Mouse (Mus musculus) liver, embryonic 15.5 days (tissue): ENCODE measurements around the gene Vps35l. TPM values are rescaled to one million over a fixed set of nuclear protein-coding genes. Genes with fewer than 3 reads are reported as not detected.

Experiments
- ATAC-seq: fragments of 200-750 bp; cut with Nextera tagmentation; 2 replicates; pipeline ENCODE4 v1.8.0; 2017; ENCODE audit warnings: moderate number of reproducible peaks, mild to moderate bottlenecking, moderate library complexity; ENCODE audit not compliant: insufficient read depth
- H3K27ac ChIP-seq: fragments of 300-500 bp; sonication (generic); replicated peaks from 2 replicates; pipeline ENCODE4 v1.5.1; 2015; ENCODE audit warnings: mild to moderate bottlenecking, inconsistent platforms
- H3K27me3 ChIP-seq: fragments of 300-500 bp; sonication (generic); 2 replicates; pipeline ENCODE4 v1.6.1; 2015; ENCODE audit warnings: mild to moderate bottlenecking, inconsistent platforms
- H3K36me3 ChIP-seq: fragments of 300-500 bp; sonication (generic); replicated peaks from 2 replicates; pipeline ENCODE4 v1.6.1; 2015; ENCODE audit warnings: moderate library complexity, mild to moderate bottlenecking, inconsistent platforms
- H3K4me1 ChIP-seq: fragments of 300-500 bp; sonication (generic); replicated peaks from 2 replicates; pipeline ENCODE4 v1.6.1; 2015; ENCODE audit warnings: inconsistent platforms
- H3K4me2 ChIP-seq: fragments of 300-500 bp; sonication (generic); 2 replicates; pipeline ENCODE4 v1.6.1; 2015; ENCODE audit warnings: moderate library complexity, mild to moderate bottlenecking, inconsistent platforms
- H3K4me3 ChIP-seq: fragments of 300-500 bp; sonication (generic); replicated peaks from 2 replicates; pipeline ENCODE4 v1.5.1; 2015; ENCODE audit warnings: mild to moderate bottlenecking, inconsistent platforms
- H3K9ac ChIP-seq: fragments of 300-500 bp; sonication (generic); 2 replicates; pipeline ENCODE4 v1.6.1; 2015; ENCODE audit warnings: moderate library complexity, mild to moderate bottlenecking, inconsistent platforms
- H3K9me3 ChIP-seq: fragments of 300-500 bp; sonication (generic); replicated peaks from 2 replicates; pipeline ENCODE4 v1.6.1; 2016; ENCODE audit warnings: inconsistent platforms
- WGBS: fragments of 180-500 bp; shearing (Covaris S2); methylation state at CpG from one replicate; pipeline ENCODE4 v1.1.7; 2015; ENCODE audit warnings: mixed read lengths; ENCODE audit not compliant: insufficient replicate concordance; 5-methylcytosine and 5-hydroxymethylcytosine counted together
- polyA plus RNA-seq: library from polyadenylated mRNA; unstranded; fragments of >200 nt; fragmentation: Nextera tagmentation; extraction: Ambion mirVana; gene quantifications from 2 replicates; pipeline ENCODE4 v1.2.1, GENCODE M21; 2015

Gene Vps35l
- polyA plus RNA-seq, 1 experiment from 2014 or later, result 34.0 TPM

DNA sequence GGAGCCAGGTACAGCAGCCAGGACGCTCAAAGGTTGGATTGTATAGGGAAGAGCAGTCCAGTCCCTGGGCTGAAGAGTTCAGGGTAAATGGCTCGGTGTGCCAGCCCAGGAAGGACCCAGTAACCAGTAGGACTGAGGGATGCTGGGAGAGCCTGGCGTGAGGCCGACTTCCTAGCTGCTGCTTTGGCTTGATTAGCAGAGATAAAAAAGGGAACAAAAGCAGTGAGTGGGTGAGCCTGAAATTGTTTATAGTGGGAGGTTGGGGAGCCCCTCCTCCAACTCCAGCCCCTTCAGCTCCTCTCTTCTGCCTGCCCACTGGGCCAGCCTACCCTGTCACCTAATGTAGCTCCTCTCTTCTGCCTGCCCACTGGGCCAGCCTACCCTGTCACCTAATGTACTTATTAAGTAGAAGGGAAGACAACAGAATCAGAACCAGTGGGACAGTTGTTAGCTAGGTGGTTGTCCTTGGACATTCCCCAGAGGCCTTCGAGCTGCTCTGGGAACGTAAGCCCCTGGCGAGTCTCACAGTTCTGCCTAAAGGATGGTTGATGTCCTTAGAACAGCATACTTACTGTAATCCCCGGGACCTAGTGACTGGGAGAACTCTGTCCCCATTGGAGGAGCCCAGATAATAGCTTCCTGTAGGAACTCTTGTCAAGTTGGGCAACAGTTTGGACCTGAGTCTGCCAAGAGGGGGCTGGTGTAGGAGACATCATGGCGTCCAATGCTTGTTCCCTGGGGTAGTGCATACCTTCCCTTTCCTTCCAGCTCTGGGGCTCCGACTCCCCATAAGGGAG is 37.8 kb downstream of the Vps35l start:
- H3K9ac ChIP-seq, result no peak overlapping the region
- H3K27ac ChIP-seq, result no peak overlapping the region
- 54% methylated on average over 10 of the region's 10 CpGs for WGBS
- no peaks in the 10 kb centered on the region for H3K9me3 ChIP-seq
- H3K4me3 ChIP-seq, result no peak overlapping the region
- H3K4me1 ChIP-seq, result no peaks in the 10 kb centered on the region
- no peaks in the 10 kb centered on the region for H3K27me3 ChIP-seq
- H3K36me3 ChIP-seq, result peaks cover 19% of the 10 kb centered on the region; the same call in 1 of the 2 replicates
- ATAC-seq, result no peak
- H3K4me2 ChIP-seq, result no peak overlapping the region

GRCm38 (mm10) chr7:118778561-118778960 is 38.5 kb downstream of the Vps35l start:
- WGBS, result 72% methylated on average over 6 of the region's 6 CpGs
- Histone ChIP-seq H3K4me2 (no peak overlapping the region), H3K4me1 (no peaks in the 10 kb centered on the region), H3K9ac (no peak overlapping the region), H3K9me3 (no peaks in the 10 kb centered on the region), H3K27ac (no peak overlapping the region), H3K36me3 (peaks cover 25% of the 10 kb centered on the region; the same call in 1 of the 2 replicates), H3K4me3 (no peak overlapping the region), H3K27me3 (no peaks in the 10 kb centered on the region)
- no peak for ATAC-seq

DNA sequence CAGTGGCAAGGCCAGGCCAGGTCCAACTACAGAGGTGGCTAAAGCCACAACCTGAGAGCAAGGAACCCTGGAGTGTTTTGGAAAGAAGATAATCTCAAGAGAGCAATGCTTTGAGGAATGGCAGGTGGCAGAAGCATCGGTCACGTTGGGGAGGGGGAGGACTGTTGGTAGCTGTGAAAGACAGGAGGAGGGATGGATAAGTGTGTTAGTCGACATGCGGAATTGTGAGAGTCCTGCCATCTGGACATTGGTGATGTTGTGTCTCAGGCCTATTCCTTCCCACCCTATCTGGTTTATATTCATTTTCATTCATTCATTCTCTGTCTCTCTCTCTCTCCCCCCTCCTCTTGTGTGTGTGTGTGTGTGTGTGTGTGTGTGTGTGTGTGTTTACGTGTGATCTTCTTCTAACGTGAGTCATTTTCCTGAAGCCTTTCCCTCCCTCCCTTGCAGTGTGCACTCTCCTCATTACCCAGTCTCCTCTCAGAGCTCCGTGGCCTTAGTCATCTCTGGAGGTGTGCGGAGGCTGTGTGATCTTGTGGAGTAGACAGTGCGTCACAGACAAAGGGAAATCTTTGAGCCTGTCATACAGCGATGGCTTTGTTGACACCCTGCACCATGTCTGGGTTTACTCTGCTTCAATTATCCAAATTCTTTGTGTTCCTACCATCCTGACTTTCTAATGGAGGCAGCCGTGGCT is 43.4 kb downstream of the Vps35l start:
- H3K36me3 ChIP-seq, result peaks cover 16% of the 10 kb centered on the region; the same call in 1 of the 2 replicates
- no peak overlapping the region for H3K4me3 ChIP-seq
- 76% methylated on average over 11 of the region's 11 CpGs for WGBS
- H3K4me2 ChIP-seq, result no peak overlapping the region
- no peak overlapping the region for H3K27ac ChIP-seq
- no peaks in the 10 kb centered on the region for H3K4me1 ChIP-seq
- no peaks in the 10 kb centered on the region for H3K9me3 ChIP-seq
- H3K9ac ChIP-seq, result no peak overlapping the region
- H3K27me3 ChIP-seq, result no peaks in the 10 kb centered on the region
- ATAC-seq, result no peak

DNA sequence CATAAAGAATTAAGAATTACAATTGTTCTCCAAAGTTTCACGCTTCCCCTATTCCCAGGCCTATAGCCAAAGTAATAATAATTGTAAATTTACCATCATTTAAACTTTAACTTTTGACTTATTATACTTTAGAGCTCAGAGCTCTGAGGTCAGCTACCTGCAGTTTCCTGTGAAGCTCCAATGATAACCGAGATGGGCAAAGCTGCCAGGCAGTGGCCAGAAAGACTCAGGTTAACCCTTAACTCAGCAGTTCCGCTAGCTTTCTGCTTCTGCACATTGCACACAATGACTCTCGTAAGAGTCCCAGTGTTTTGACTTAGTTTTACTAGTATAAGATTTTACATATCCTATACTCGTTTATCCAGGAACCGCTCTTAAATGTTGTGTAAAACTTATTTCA is 46.1 kb downstream of the Vps35l start:
- peaks cover 15% of the 10 kb centered on the region; the same call in 1 of the 2 replicates for H3K36me3 ChIP-seq
- H3K4me3 ChIP-seq, result no peak overlapping the region
- no peaks in the 10 kb centered on the region for H3K4me1 ChIP-seq
- no peaks in the 10 kb centered on the region for H3K9me3 ChIP-seq
- WGBS, result 79% methylated on average over 6 of the region's 6 CpGs
- no peaks in the 10 kb centered on the region for H3K27me3 ChIP-seq
- H3K27ac ChIP-seq, result no peak overlapping the region
- H3K9ac ChIP-seq, result no peak overlapping the region
- no peak for ATAC-seq
- no peak overlapping the region for H3K4me2 ChIP-seq

DNA sequence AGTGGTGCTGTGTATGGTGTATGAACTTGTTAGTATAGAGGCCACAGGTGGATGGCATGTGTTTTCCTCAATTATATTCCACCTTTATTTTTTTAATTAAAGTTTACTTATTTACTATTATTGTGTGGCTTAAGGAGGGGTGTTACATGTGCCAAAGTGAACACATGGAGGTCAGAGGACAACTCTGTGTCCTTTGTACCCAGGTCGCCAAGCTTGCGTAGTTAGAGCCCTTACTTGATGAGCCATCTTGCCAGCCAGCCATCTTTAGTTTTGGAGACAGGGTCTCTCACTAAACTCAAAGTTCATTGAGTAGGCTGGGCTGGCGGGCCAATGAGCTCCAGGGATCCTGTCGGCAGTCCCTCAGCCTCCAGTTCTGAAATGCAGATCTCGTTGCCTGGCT is 47.3 kb downstream of the Vps35l start:
- ATAC-seq, result no peak
- H3K36me3 ChIP-seq, result peaks cover 20% of the 10 kb centered on the region; the same call in 1 of the 2 replicates
- no peak overlapping the region for H3K4me3 ChIP-seq
- no peaks in the 10 kb centered on the region for H3K4me1 ChIP-seq
- H3K4me2 ChIP-seq, result no peak overlapping the region
- H3K27me3 ChIP-seq, result no peaks in the 10 kb centered on the region
- H3K9ac ChIP-seq, result no peak overlapping the region
- H3K27ac ChIP-seq, result no peak overlapping the region
- 75% methylated on average over 5 of the region's 5 CpGs for WGBS
- no peaks in the 10 kb centered on the region for H3K9me3 ChIP-seq

- H3K4me1 ChIP-seq, result no peaks in the 10 kb centered on the region
- H3K9me3 ChIP-seq, result no peaks in the 10 kb centered on the region
- WGBS, result 62% methylated on average over 7 of the region's 7 CpGs
- no peak overlapping the region for H3K4me2 ChIP-seq
- H3K27ac ChIP-seq, result no peak overlapping the region
- H3K9ac ChIP-seq, result no peak overlapping the region
- no peaks in the 10 kb centered on the region for H3K27me3 ChIP-seq
- no peak overlapping the region for H3K4me3 ChIP-seq
- ATAC-seq, result no peak
- H3K36me3 ChIP-seq, result peaks cover 22% of the 10 kb centered on the region; the same call in 1 of the 2 replicates
Observed at GRCm38 (mm10) chr7:118788481-118788880, 48.5 kb downstream of the Vps35l start.

DNA sequence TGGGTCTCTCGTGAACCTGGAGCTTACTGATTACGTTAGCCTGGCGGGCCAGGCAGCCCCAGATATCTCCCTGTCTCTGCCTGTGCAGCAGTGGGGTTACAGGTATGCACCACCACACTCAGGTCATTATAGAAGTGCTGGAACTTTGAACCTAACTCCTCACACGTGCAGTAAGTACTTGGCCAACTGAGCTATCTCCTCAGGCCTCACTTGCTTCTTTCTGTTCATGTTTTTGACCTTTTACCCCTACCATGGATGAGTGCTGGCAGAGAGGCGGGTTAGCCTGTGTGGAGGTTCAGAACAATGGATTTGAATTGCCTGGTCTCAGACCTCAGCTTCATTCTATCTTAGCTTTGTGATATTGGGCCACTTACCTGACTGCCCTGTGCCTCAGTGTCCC is 50.3 kb downstream of the Vps35l start:
- Histone ChIP-seq H3K9me3 (no peaks in the 10 kb centered on the region), H3K9ac (no peak overlapping the region), H3K27me3 (no peaks in the 10 kb centered on the region), H3K4me2 (no peak overlapping the region), H3K4me3 (no peak overlapping the region), H3K27ac (no peak overlapping the region), H3K4me1 (no peaks in the 10 kb centered on the region), H3K36me3 (peaks cover 22% of the 10 kb centered on the region)
- 63% methylated on average over 5 of the region's 5 CpGs for WGBS
- ATAC-seq, result no peak

DNA sequence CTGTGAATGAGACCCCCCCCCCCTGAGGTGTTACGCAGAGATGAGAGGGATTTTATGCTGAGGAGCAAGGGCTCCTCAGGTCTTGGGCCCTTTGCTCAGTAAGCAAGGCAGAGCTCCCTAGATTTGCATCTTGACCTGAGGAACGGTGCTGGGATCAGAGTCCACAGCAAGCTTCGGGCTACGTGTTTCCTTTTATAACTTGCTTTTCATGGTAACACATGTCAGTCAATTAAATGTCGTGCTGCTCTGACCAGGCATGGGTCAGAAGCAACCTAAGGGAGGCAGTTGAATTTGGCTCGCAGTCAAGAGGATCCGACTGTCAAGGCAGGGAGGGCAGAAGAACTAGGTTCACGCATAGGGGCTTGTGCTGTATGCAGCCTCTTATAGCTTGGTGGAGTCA is 53.9 kb downstream of the Vps35l start:
- no peaks in the 10 kb centered on the region; the same call in 1 of the 2 replicates for H3K4me1 ChIP-seq
- no peak for ATAC-seq
- no peak overlapping the region for H3K9ac ChIP-seq
- 79% methylated on average over 8 of the region's 8 CpGs for WGBS
- H3K4me3 ChIP-seq, result no peak overlapping the region
- no peak overlapping the region for H3K4me2 ChIP-seq
- no peaks in the 10 kb centered on the region for H3K27me3 ChIP-seq
- H3K27ac ChIP-seq, result no peak overlapping the region
- H3K9me3 ChIP-seq, result no peaks in the 10 kb centered on the region
- H3K36me3 ChIP-seq, result peaks cover 27% of the 10 kb centered on the region

DNA sequence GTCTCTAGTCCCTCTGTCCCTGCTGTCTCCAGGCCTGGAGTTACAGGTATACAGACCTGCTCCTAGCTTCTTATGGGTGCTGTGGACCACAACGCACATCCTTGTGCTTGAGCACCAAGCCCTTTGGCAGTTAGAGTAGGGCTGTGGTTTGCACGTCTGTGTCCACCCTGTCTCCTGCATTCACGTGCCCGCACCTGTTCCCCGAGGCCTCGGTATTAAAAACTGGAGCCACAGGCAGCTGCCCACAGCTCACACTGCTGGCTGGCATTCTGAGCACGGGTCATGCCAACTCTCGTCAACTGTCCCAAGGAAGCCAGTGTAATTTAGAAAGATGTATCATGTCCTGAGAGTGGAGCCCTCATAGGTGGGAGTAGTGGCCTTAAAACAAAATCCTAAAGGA is 55.8 kb downstream of the Vps35l start:
- H3K27me3 ChIP-seq, result no peaks in the 10 kb centered on the region
- H3K9me3 ChIP-seq, result no peaks in the 10 kb centered on the region
- 83% methylated on average over 8 of the region's 8 CpGs for WGBS
- no peak overlapping the region for H3K4me3 ChIP-seq
- H3K27ac ChIP-seq, result no peak overlapping the region
- no peak for ATAC-seq
- no peaks in the 10 kb centered on the region; the same call in 1 of the 2 replicates for H3K4me1 ChIP-seq
- no peak overlapping the region for H3K4me2 ChIP-seq
- peaks cover 32% of the 10 kb centered on the region for H3K36me3 ChIP-seq
- H3K9ac ChIP-seq, result no peak overlapping the region

DNA sequence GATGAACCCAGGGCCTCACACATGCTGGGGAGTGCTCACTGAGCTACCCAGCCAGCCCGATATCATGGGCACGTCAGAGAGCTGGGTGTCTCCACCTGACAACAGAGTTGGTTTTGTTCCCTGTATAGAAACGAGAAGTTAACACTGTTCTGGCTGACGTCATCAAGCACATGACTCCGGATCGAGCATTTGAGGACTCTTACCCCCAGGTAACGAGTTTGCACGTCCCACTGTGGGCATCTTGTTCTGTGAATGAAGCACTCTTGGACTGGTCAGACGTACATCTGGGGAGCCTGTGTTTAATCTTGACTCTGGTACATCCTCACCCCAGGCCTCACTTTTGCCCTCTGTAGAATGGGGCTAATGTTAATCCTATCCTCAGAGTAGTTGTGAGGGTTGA is 56.8 kb downstream of the Vps35l start:
- Histone ChIP-seq H3K36me3 (peaks cover 33% of the 10 kb centered on the region), H3K9me3 (no peaks in the 10 kb centered on the region), H3K4me2 (no peak overlapping the region), H3K27me3 (no peaks in the 10 kb centered on the region), H3K27ac (no peak overlapping the region), H3K4me3 (no peak overlapping the region), H3K4me1 (no peaks in the 10 kb centered on the region; the same call in 1 of the 2 replicates), H3K9ac (no peak overlapping the region)
- no peak for ATAC-seq
- 70% methylated on average over 9 of the region's 9 CpGs for WGBS

DNA sequence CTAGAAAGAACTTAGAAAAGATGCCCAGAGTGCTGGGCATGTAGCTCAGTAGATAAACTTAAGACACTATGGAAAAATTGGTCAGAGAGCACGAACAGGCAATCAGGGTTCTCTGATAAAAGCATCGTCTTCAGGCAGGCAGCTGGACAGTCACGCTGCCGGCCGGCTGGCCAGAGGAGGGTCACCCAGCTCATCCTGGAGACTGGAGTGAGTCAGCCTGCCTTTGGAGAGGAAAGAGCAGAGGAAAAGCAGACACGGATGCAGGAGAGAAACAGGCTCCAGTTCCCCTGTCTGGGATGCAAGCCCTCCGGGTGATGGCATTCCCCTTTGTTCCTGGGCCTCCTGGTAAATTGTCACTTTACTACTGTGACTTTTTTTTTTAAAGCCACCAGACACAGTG is 57.6 kb downstream of the Vps35l start:
- H3K9ac ChIP-seq, result no peak overlapping the region
- peaks cover 34% of the 10 kb centered on the region for H3K36me3 ChIP-seq
- 61% methylated on average over 7 of the region's 7 CpGs for WGBS
- no peak overlapping the region for H3K4me3 ChIP-seq
- no peak for ATAC-seq
- no peak overlapping the region for H3K4me2 ChIP-seq
- no peaks in the 10 kb centered on the region; the same call in 1 of the 2 replicates for H3K4me1 ChIP-seq
- H3K9me3 ChIP-seq, result no peaks in the 10 kb centered on the region
- no peaks in the 10 kb centered on the region for H3K27me3 ChIP-seq
- H3K27ac ChIP-seq, result no peak overlapping the region
